Comparison of ENCODE assay signal across 19 mouse cellular contexts in the genomic region with DNA sequence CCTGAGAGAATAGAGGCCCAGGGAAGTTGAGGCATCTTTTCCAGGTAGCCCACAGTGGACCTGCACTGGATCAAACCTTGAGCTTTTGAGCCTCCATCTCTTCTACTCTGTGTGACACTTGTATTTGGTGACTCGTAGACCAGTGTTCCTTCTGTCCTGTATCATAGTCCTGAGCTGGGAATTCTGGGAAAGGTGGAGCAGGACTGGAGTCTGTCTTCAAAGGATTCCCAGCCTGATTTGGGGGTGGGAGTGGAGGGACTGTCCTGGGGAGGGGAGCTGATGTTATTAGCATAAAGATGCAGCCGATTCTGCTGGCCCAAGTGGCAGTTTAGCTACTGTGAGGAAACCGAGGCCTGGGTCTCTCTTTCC. TPM values are rescaled to one million over a fixed set of nuclear protein-coding genes. Genes with fewer than 3 reads are reported as not detected.
A peak's percentile ranks its signal among the peaks of the same experiment; 100 is the strongest.
DNase-seq lines count a peak whose midpoint lies in the region; ATAC-seq lines count a peak whose summit lies in the region.
"Had no signal": no experiment of that assay in that cellular context is flagged by ENCODE, and none has a peak within 500 bp of the region (broad histone marks: within the 10 kb centered on the region; RNA-seq: fewer than 3 reads in every experiment).

No protein-coding gene starts in this region.

- DNase-seq in forebrain, embryonic 11.5 days (ENCODE audit: low spot score), result no peak
- no peak for DNase-seq in heart, adult 18-20 months
- no peak for DNase-seq in right cerebral cortex, adult 2 months (ENCODE audit: low spot score in 2 of 2)
- DNase-seq in thymus, postnatal 36 days, result no peak
- DNase-seq: adrenal gland, postnatal 14 days; gastrocnemius, postnatal 14 days; kidney, adult 18-20 months; lung, adult 2 months; thymus, postnatal 4 days had no signal

- H3K27me3 ChIP-seq in forebrain, embryonic 12.5 days, result peaks cover 12% of the 10 kb centered on the region; the same call in 1 of the 2 replicates
- H3K27me3 ChIP-seq in forebrain, embryonic 11.5 days (ENCODE audit: control insufficient read depth, insufficient read depth, low read length), result no peaks in the 10 kb centered on the region
- H3K27me3 ChIP-seq in heart, embryonic 16.5 days (ENCODE audit: control insufficient read depth, insufficient read depth, low read length), result no peaks in the 10 kb centered on the region
- no peaks in the 10 kb centered on the region for H3K27me3 ChIP-seq in forebrain, embryonic 15.5 days
- no peaks in the 10 kb centered on the region for H3K27me3 ChIP-seq in hindbrain, embryonic 16.5 days (replicated peaks; ENCODE audit: control insufficient read depth, insufficient read depth, low read length)
- H3K27me3 ChIP-seq: Patski had no signal

- peaks cover 33% of the 10 kb centered on the region for H3K4me1 ChIP-seq in forebrain, embryonic 12.5 days
- H3K4me1 ChIP-seq in forebrain, embryonic 11.5 days (replicated peaks; ENCODE audit: control insufficient read depth, insufficient read depth, low read length), result peaks cover 6% of the 10 kb centered on the region
- peaks cover 21% of the 10 kb centered on the region for H3K4me1 ChIP-seq in heart, embryonic 16.5 days (ENCODE audit: control insufficient read depth, insufficient read depth, low read length)
- peaks cover 33% of the 10 kb centered on the region for H3K4me1 ChIP-seq in forebrain, embryonic 15.5 days
- peaks cover 8% of the 10 kb centered on the region for H3K4me1 ChIP-seq in hindbrain, embryonic 16.5 days (ENCODE audit: control insufficient read depth, insufficient read depth, low read depth, low read length)

- no peaks in the 10 kb centered on the region for H3K36me3 ChIP-seq in forebrain, embryonic 12.5 days (replicated peaks)
- no peaks in the 10 kb centered on the region for H3K36me3 ChIP-seq in forebrain, embryonic 11.5 days (ENCODE audit: control insufficient read depth, insufficient read depth, low read length)
- H3K36me3 ChIP-seq in heart, embryonic 16.5 days (ENCODE audit: control insufficient read depth, insufficient read depth), result no peaks in the 10 kb centered on the region
- H3K36me3 ChIP-seq in forebrain, embryonic 15.5 days, result no peaks in the 10 kb centered on the region
- H3K36me3 ChIP-seq in hindbrain, embryonic 16.5 days (ENCODE audit: control insufficient read depth, insufficient read depth, low read length), result no peaks in the 10 kb centered on the region
- H3K36me3 ChIP-seq: embryonic facial prominence, embryonic 12.5 days had no signal

- no peak overlapping the region for H3K4me3 ChIP-seq in forebrain, embryonic 12.5 days (replicated peaks)
- no peak overlapping the region for H3K4me3 ChIP-seq in forebrain, embryonic 11.5 days (ENCODE audit: low read depth, low read length)
- no peak overlapping the region for H3K4me3 ChIP-seq in heart, embryonic 16.5 days (ENCODE audit: low read length)
- H3K4me3 ChIP-seq in forebrain, embryonic 15.5 days, result no peak overlapping the region
- H3K4me3 ChIP-seq in hindbrain, embryonic 16.5 days (ENCODE audit: low read length), result no peak overlapping the region
- H3K4me3 ChIP-seq: embryonic facial prominence, embryonic 12.5 days; erythroblast, embryonic 14.5 days had no signal

- WGBS in forebrain, embryonic 12.5 days, result 72% methylated on average over 3 of the region's 3 CpGs
- 75% methylated on average over 3 of the region's 3 CpGs for WGBS in forebrain, embryonic 11.5 days
- 60% methylated on average over 3 of the region's 3 CpGs for WGBS in heart, embryonic 16.5 days
- 54% methylated on average over 3 of the region's 3 CpGs for WGBS in forebrain, embryonic 15.5 days
- 48% methylated on average over 3 of the region's 3 CpGs for WGBS in hindbrain, embryonic 16.5 days

- no peaks in the 10 kb centered on the region for H3K9me3 ChIP-seq in forebrain, embryonic 12.5 days
- no peaks in the 10 kb centered on the region for H3K9me3 ChIP-seq in forebrain, embryonic 11.5 days (ENCODE audit: control insufficient read depth, low read length)
- H3K9me3 ChIP-seq in heart, embryonic 16.5 days (replicated peaks; ENCODE audit: control insufficient read depth, low read length), result no peaks in the 10 kb centered on the region
- no peaks in the 10 kb centered on the region for H3K9me3 ChIP-seq in forebrain, embryonic 15.5 days
- no peaks in the 10 kb centered on the region for H3K9me3 ChIP-seq in hindbrain, embryonic 16.5 days (ENCODE audit: control insufficient read depth, low read length)
- H3K9me3 ChIP-seq: embryonic facial prominence, embryonic 12.5 days had no signal

- no peak for ATAC-seq in forebrain, embryonic 12.5 days (ENCODE audit: low FRiP score)
- no peak for ATAC-seq in forebrain, embryonic 11.5 days (replicated peaks; ENCODE audit: low FRiP score)
- no peak for ATAC-seq in heart, embryonic 16.5 days (replicated peaks; ENCODE audit: extremely low read depth, insufficient read depth, low FRiP score)
- ATAC-seq in forebrain, embryonic 15.5 days (replicated peaks), result no peak
- ATAC-seq in hindbrain, embryonic 16.5 days, result peak; percentile 65
- ATAC-seq: CD4-positive, CD25-positive, alpha-beta regulatory T cell, adult 4 months; Patski had no signal

- H3K9ac ChIP-seq in forebrain, embryonic 12.5 days, result no peak overlapping the region
- no peak overlapping the region for H3K9ac ChIP-seq in forebrain, embryonic 11.5 days (ENCODE audit: low read length)
- peak overlapping the region; percentile 13; the same call in 1 of the 2 replicates for H3K9ac ChIP-seq in heart, embryonic 16.5 days (ENCODE audit: low read length)
- no peak overlapping the region for H3K9ac ChIP-seq in forebrain, embryonic 15.5 days (replicated peaks)
- H3K9ac ChIP-seq in hindbrain, embryonic 16.5 days (ENCODE audit: low read depth, low read length), result no peak overlapping the region
- H3K9ac ChIP-seq: embryonic facial prominence, embryonic 12.5 days had no signal

- peak overlapping the region; percentile 3; the same call in 1 of the 2 replicates for H3K27ac ChIP-seq in forebrain, embryonic 12.5 days
- no peak overlapping the region for H3K27ac ChIP-seq in forebrain, embryonic 11.5 days (ENCODE audit: low read depth, low read length)
- peak overlapping the region; percentile 8; the same call in 1 of the 2 replicates for H3K27ac ChIP-seq in heart, embryonic 16.5 days (ENCODE audit: low read length)
- peak overlapping the region; percentile 24; the same call in 1 of the 2 replicates for H3K27ac ChIP-seq in forebrain, embryonic 15.5 days (replicated peaks)
- peak overlapping the region; percentile 31; the same call in 1 of the 2 replicates for H3K27ac ChIP-seq in hindbrain, embryonic 16.5 days (ENCODE audit: low read depth, low read length)
- H3K27ac ChIP-seq: embryonic facial prominence, embryonic 12.5 days; kidney, postnatal 0 days had no signal

- H3K4me2 ChIP-seq in forebrain, embryonic 12.5 days, result no peak overlapping the region
- H3K4me2 ChIP-seq in forebrain, embryonic 11.5 days (ENCODE audit: low read depth, low read length, severe bottlenecking), result no peak overlapping the region
- no peak overlapping the region for H3K4me2 ChIP-seq in heart, embryonic 16.5 days (ENCODE audit: low read depth, low read length)
- no peak overlapping the region for H3K4me2 ChIP-seq in forebrain, embryonic 15.5 days (replicated peaks)
- H3K4me2 ChIP-seq in hindbrain, embryonic 16.5 days (ENCODE audit: low read length), result no peak overlapping the region
- H3K4me2 ChIP-seq: embryonic facial prominence, embryonic 12.5 days; liver, embryonic 11.5 days had no signal

RNA-seq across cellular contexts. Expression of a gene that starts 50.4 kb away (rescaled TPM):
- polyA plus RNA-seq in forebrain, embryonic 12.5 days (2016; fragmentation: Nextera tagmentation; extraction: Ambion mirVana), result 8.8 and 9.0 TPM in 2 replicates
- 6.2 and 7.4 TPM in 2 replicates for polyA plus RNA-seq in forebrain, embryonic 11.5 days (2014; fragmentation: Nextera tagmentation; extraction: Ambion mirVana)
- 5.4 and 5.7 TPM in 2 replicates for polyA plus RNA-seq in heart, embryonic 16.5 days (2015; fragmentation: Nextera tagmentation; extraction: Ambion mirVana)
- 10 to 100 TPM; 16.0 to 16.8 TPM for total RNA-seq in heart, adult 18-20 months (2021)
- polyA plus RNA-seq in forebrain, embryonic 15.5 days (2015; fragmentation: Nextera tagmentation; extraction: Ambion mirVana), result 11.3 and 13.4 TPM in 2 replicates
- 13.9 and 14.0 TPM in 2 replicates for polyA plus RNA-seq in hindbrain, embryonic 16.5 days (2015; fragmentation: Nextera tagmentation; extraction: Ambion mirVana)
- polyA plus RNA-seq: CD4-positive, CD25-positive, alpha-beta regulatory T cell, adult 4 months had no signal
